Mouse (Mus musculus) midbrain, embryonic 16.5 days (tissue): ENCODE data around the gene Fzd7. TPM values are rescaled to one million over a fixed set of nuclear protein-coding genes. Genes with fewer than 3 reads are reported as not detected.

Experiments used
- ATAC-seq: fragments of 200-750 bp; cut with Nextera tagmentation; 2 replicates; pipeline ENCODE4 v1.8.0; 2017; ENCODE audit warnings: moderate TSS enrichment
- H3K27ac ChIP-seq: fragments of 300-500 bp; sonication (generic); 2 replicates; pipeline ENCODE4 v1.5.1; 2014; ENCODE audit warnings: mild to moderate bottlenecking, low read length, mixed read lengths
- H3K27me3 ChIP-seq: fragments of 300-500 bp; sonication (generic); 2 replicates; pipeline ENCODE4 v1.6.1; 2014; ENCODE audit warnings: low read depth, low read length, mixed read lengths; ENCODE audit not compliant: control insufficient read depth, insufficient read depth
- H3K36me3 ChIP-seq: fragments of 300-500 bp; sonication (generic); 2 replicates; pipeline ENCODE4 v1.6.1; 2014; ENCODE audit warnings: mild to moderate bottlenecking, low read length, moderate library complexity, mixed read lengths; ENCODE audit not compliant: control insufficient read depth, insufficient read depth
- H3K4me1 ChIP-seq: fragments of 300-500 bp; sonication (generic); 2 replicates; pipeline ENCODE4 v1.6.1; 2014; ENCODE audit warnings: mild to moderate bottlenecking, low read length, mixed read lengths; ENCODE audit not compliant: control insufficient read depth, insufficient read depth
- H3K4me2 ChIP-seq: fragments of 300-500 bp; sonication (generic); 2 replicates; pipeline ENCODE4 v1.6.1; 2014; ENCODE audit warnings: mild to moderate bottlenecking, low read length, mixed read lengths
- H3K4me3 ChIP-seq: fragments of 300-500 bp; sonication (generic); 2 replicates; pipeline ENCODE4 v1.5.1; 2014; ENCODE audit warnings: low read depth, mild to moderate bottlenecking, low read length, moderate library complexity, mixed read lengths
- H3K9ac ChIP-seq: fragments of 300-500 bp; sonication (generic); 2 replicates; pipeline ENCODE4 v1.6.1; 2014; ENCODE audit warnings: low read depth, low read length, mixed read lengths
- H3K9me3 ChIP-seq: fragments of 300-500 bp; sonication (generic); replicated peaks from 2 replicates; pipeline ENCODE4 v1.6.1; 2014; ENCODE audit warnings: mild to moderate bottlenecking, low read length, mixed read lengths; ENCODE audit not compliant: control insufficient read depth, poor library complexity, severe bottlenecking
- WGBS: fragments of 180-500 bp; shearing (Covaris S2); extraction: QIAGEN DNeasy Blood & Tissue Kit; methylation state at CpG from one replicate; pipeline ENCODE4 v1.1.7; 2014; 5-methylcytosine and 5-hydroxymethylcytosine counted together
- polyA plus RNA-seq: library from polyadenylated mRNA; unstranded; fragments of >200 nt; fragmentation: Nextera tagmentation; extraction: Ambion mirVana; gene quantifications from 2 replicates; pipeline ENCODE4 v1.2.1, GENCODE M21; 2015

Gene Fzd7
- polyA plus RNA-seq, 1 experiment from 2014 or later, result 3.2 TPM

DNA sequence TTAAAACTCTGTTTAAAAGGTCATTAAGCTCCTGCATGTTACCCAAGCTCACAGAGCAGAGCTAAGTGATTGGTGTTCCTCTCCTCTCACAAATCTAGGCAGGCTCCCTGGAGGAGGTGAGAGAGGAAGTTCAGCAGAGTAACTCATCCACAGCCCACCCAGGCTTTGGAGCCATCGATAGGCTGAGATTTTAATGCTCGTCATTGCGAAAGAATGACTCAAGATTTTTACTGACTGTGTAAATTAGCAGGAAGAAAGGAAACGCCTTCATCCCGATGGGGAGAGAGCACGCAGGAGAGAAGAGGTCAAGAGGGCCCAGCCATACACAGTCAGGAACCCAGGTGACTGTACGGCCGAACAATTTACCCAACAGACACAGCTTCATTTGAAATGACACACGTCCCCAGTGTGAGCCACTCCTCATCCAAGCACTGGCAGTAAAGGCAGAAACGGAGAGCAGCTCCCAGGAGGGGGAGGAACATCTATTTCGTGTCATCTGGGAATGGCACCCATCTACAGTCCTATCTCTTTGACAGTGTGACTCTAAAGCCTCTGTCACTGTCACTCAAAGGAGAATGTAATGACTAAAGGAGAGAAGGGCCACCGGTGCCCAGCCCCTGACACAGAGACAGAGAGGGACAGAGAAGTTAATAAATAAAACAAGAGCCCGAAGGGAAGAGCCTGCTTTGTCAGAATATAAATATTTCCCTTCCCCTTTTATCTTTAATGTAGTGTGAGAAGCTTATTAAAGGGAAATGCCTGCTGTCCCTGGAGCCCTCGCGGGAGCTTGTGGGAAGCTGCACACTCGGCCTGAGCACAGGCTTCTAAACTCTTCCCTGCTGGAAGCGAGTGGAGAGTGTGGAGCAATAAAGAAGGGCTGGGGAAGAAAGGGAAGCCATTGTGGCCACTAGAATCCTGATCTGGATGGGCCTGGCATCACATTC, 17.3 kb upstream of the Fzd7 start:
- ATAC-seq, result peak; percentile 75
- Histone ChIP-seq H3K4me3 (no peak overlapping the region), H3K36me3 (no peaks in the 10 kb centered on the region), H3K9me3 (no peaks in the 10 kb centered on the region), H3K4me2 (no peak overlapping the region), H3K9ac (no peak overlapping the region), H3K27ac (0 out of 2 replicates have a peak overlapping the region, but pooled peaks have one; percentile 2), H3K4me1 (no peaks in the 10 kb centered on the region; the same call in 1 of the 2 replicates), H3K27me3 (no peaks in the 10 kb centered on the region)
- 26% methylated on average over 17 of the region's 17 CpGs for WGBS

DNA sequence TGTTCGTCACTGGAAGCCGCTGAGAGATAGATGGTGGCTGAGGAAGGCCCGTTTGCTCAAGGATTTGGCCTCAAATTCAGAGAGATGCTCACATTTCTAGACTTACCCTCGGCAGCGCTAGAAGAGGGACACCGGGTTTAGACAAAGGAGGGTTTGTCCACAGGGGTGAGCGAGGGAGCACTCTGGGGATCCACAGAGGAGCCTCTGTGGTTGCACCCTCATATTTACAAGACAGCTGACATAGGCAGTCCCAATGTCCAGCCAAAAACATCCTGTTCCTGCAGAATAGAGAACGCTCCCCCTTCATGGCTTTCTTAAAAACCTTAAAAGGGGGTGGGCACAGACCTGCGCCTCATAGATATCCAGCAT, 16.6 kb upstream of the Fzd7 start:
- H3K9me3 ChIP-seq, result no peaks in the 10 kb centered on the region
- peak overlapping the region; percentile 2; the same call in 1 of the 2 replicates for H3K27ac ChIP-seq
- no peaks in the 10 kb centered on the region for H3K27me3 ChIP-seq
- no peak; the same call in 1 of the 2 replicates for ATAC-seq
- 62% methylated on average over 9 of the region's 9 CpGs for WGBS
- H3K4me3 ChIP-seq, result no peak overlapping the region
- no peak overlapping the region for H3K4me2 ChIP-seq
- no peaks in the 10 kb centered on the region for H3K36me3 ChIP-seq
- H3K4me1 ChIP-seq, result no peaks in the 10 kb centered on the region; the same call in 1 of the 2 replicates
- H3K9ac ChIP-seq, result no peak overlapping the region

DNA sequence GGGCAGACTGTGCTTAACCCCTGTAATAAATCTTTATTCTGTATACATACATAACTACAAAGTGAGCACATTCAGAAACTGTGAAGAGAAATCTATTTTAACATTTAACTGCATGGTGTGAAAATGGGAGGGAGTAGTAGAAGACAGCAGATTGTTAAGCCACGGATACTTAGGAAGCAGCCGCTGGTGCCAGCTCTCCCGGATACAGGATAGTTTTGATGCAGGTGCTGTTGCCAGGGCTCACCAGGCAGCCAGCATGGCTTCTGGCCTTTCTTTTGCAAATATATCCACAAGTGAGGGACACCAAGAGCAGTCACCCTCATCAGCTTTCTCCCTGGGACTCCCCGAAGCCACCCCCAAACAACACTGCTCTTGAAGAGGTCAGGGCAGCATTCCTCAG, 13.1 kb upstream of the Fzd7 start:
- Histone ChIP-seq H3K4me3 (no peak overlapping the region), H3K27me3 (no peaks in the 10 kb centered on the region), H3K36me3 (no peaks in the 10 kb centered on the region), H3K9ac (no peak overlapping the region), H3K4me2 (no peak overlapping the region), H3K4me1 (peaks cover 4% of the 10 kb centered on the region), H3K27ac (no peak overlapping the region), H3K9me3 (no peaks in the 10 kb centered on the region)
- WGBS, result 31% methylated on average over 4 of the region's 4 CpGs
- ATAC-seq, result no peak

DNA sequence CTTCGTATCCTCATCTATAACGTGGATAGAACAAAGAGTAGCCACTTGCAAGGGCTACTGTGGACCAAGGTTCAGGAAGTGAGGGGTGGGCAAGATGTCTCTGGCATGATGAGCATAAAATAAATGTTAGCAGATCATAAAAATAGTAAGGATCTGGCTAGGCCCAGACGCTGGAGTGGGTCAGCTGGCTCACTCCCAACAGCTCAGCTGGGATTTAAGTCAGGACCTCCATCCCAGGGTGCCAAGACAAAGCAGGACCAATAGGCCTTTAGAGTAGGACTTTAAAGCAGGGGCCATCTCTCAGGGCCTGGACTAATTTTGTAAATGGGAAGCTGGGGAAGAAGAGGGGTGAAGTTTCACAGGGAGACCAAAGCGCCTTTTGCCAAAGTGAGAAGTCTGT, 11.5 kb upstream of the Fzd7 start:
- no peak overlapping the region for H3K9ac ChIP-seq
- no peaks in the 10 kb centered on the region for H3K36me3 ChIP-seq
- H3K4me1 ChIP-seq, result peaks cover 4% of the 10 kb centered on the region
- 52% methylated on average over 4 of the region's 4 CpGs for WGBS
- no peak for ATAC-seq
- H3K4me3 ChIP-seq, result no peak overlapping the region
- no peaks in the 10 kb centered on the region for H3K27me3 ChIP-seq
- H3K27ac ChIP-seq, result no peak overlapping the region
- no peaks in the 10 kb centered on the region for H3K9me3 ChIP-seq
- no peak overlapping the region for H3K4me2 ChIP-seq

DNA sequence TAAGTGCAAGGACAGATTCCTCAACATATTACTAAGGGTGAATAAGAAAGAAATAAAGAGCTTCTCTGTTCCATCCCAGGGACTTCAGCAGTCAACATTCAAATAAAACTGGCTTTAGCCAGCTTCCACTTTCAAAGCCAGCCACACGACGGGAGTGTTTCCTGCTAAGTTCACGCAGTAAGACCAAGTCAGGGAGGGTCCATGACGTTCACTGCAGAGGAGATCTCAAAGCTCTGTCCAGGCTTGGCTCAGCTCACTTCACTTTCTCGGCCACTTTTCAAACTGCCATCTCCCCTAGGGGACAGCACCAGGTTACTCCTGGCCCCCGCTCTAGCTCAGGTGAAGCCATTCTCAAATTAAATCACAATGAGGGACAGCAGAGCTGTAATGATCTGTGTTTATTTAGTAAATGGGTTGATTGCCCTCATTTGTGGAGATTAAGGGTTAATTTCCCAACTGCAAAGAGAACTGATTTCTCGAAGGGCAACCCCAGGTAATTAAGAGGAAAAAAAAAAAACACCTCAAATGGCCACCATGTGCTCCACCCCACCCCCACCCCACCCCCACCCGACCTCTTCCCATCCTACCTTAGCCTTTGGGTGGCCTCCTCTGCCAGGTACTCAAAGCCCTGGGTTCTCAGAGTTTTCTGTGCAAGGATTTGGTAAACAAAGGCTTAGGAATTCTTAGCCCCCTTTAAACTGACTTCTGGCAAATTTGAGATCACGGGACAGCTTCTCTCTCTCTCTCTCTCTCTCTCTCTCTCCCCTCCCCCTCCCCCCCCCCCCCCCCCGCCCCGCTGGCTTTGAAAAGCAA, 9.7 kb upstream of the Fzd7 start:
- no peaks in the 10 kb centered on the region for H3K9me3 ChIP-seq
- no peaks in the 10 kb centered on the region for H3K36me3 ChIP-seq
- no peak overlapping the region for H3K27ac ChIP-seq
- no peak overlapping the region for H3K4me2 ChIP-seq
- ATAC-seq, result no peak
- no peak overlapping the region for H3K9ac ChIP-seq
- H3K4me1 ChIP-seq, result peaks cover 4% of the 10 kb centered on the region; the same call in 1 of the 2 replicates
- WGBS, result 8% methylated on average over 9 of the region's 11 CpGs
- no peak overlapping the region for H3K4me3 ChIP-seq
- H3K27me3 ChIP-seq, result no peaks in the 10 kb centered on the region

DNA sequence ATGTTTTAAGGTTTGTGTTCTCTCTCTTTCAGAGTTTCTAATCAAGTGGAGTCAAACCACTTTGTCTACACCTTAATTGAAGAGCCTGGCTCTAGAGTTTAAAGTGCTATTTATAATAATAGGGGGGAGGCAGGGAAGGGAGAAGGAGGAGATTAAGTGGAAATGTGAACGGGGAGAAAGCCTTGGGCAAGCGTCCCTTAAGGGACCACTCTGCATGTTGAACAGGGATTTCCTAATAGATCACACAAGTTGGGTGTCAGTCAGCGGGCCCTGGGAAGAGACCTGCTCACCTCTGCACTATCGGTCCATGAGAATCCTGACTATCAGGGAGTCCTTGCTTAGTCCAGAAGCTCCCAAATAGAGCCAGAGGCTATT, 9.1 kb upstream of the Fzd7 start:
- Histone ChIP-seq H3K9me3 (no peaks in the 10 kb centered on the region), H3K9ac (no peak overlapping the region), H3K4me1 (peaks cover 4% of the 10 kb centered on the region; the same call in 1 of the 2 replicates), H3K4me2 (no peak overlapping the region), H3K27ac (no peak overlapping the region), H3K36me3 (no peaks in the 10 kb centered on the region), H3K27me3 (no peaks in the 10 kb centered on the region), H3K4me3 (no peak overlapping the region)
- no peak for ATAC-seq
- WGBS, result 11% methylated on average over 4 of the region's 4 CpGs

DNA sequence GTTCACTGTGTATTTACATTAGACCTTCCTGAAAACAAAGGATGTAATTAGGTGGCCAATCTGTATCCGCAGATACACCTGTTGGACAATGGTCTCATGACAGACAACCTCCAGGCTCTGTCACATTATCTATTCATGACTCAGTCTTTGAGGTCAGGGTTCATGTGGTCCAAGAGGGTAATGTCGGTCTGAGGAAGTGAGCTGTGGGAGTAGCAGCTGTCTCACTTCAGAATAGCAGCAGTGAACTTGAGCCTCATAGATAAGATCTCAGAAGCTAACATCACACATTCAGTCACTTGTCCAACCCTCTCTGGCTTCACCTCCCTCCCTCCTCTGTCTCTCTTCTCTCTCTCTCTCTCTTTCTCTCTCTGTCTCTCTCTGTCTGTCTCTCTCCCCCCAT, 6.6 kb upstream of the Fzd7 start:
- no peak for ATAC-seq
- no peak overlapping the region for H3K4me3 ChIP-seq
- H3K27me3 ChIP-seq, result no peaks in the 10 kb centered on the region
- no peaks in the 10 kb centered on the region for H3K9me3 ChIP-seq
- 49% methylated on average over 2 of the region's 2 CpGs for WGBS
- no peak overlapping the region for H3K9ac ChIP-seq
- H3K4me1 ChIP-seq, result peaks cover 4% of the 10 kb centered on the region; the same call in 1 of the 2 replicates
- H3K27ac ChIP-seq, result no peak overlapping the region
- H3K36me3 ChIP-seq, result no peaks in the 10 kb centered on the region
- H3K4me2 ChIP-seq, result no peak overlapping the region

DNA sequence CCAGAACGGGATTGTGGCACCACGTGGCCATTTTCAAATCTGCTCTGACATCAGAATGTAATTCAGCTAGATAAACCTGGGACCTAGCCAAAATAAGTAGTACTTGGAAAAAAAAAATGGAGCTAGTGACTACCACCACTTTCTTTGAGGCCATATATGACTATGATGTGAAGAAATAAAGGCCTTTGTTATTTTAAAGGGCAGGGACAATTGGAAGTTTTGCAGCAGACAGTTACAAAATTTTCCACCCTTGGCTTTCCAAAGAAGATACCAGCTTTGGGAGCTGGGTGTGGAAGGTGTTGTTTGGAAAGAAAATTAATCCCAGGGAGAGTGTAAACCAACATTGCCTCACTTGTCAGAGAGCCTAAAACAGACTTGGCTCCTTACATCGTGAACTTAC, 3.3 kb upstream of the Fzd7 start:
- Histone ChIP-seq H3K9me3 (no peaks in the 10 kb centered on the region), H3K27ac (no peak overlapping the region), H3K4me1 (peaks cover 22% of the 10 kb centered on the region), H3K36me3 (no peaks in the 10 kb centered on the region), H3K4me3 (no peak overlapping the region), H3K4me2 (no peak overlapping the region), H3K27me3 (peaks cover 1% of the 10 kb centered on the region), H3K9ac (no peak overlapping the region)
- 85% methylated on average over 3 of the region's 3 CpGs for WGBS
- no peak for ATAC-seq
